Mouse (Mus musculus): Measurements from ENCODE around the gene Ctso. TPM values are rescaled to one million over a fixed set of nuclear protein-coding genes. Genes with fewer than 3 reads are reported as not detected.

Ctso gene
- total RNA-seq (2021), result 10 to 100 TPM in 1 of 2 experiments, 1 to 10 TPM in 1; 8.1 to 10.3 TPM
- long read RNA-seq, experiment 1, transcript Ctso-201 (8 exons, 3,468 nt), result major isoform, 17 of 17 reads
- long read RNA-seq, experiment 1, partial matches to known transcripts, result 0 of 17 reads
- long read RNA-seq, experiment 1, other reads (novel, unspliced or antisense), result 0 of 17 reads
- long read RNA-seq, experiment 2, transcript Ctso-201 (8 exons, 3,468 nt), result major isoform, 24 of 29 reads
- long read RNA-seq, experiment 2, partial matches to known transcripts, result 0 of 29 reads
- long read RNA-seq, experiment 2, other reads (novel, unspliced or antisense), result 4 of 29 reads

DNA sequence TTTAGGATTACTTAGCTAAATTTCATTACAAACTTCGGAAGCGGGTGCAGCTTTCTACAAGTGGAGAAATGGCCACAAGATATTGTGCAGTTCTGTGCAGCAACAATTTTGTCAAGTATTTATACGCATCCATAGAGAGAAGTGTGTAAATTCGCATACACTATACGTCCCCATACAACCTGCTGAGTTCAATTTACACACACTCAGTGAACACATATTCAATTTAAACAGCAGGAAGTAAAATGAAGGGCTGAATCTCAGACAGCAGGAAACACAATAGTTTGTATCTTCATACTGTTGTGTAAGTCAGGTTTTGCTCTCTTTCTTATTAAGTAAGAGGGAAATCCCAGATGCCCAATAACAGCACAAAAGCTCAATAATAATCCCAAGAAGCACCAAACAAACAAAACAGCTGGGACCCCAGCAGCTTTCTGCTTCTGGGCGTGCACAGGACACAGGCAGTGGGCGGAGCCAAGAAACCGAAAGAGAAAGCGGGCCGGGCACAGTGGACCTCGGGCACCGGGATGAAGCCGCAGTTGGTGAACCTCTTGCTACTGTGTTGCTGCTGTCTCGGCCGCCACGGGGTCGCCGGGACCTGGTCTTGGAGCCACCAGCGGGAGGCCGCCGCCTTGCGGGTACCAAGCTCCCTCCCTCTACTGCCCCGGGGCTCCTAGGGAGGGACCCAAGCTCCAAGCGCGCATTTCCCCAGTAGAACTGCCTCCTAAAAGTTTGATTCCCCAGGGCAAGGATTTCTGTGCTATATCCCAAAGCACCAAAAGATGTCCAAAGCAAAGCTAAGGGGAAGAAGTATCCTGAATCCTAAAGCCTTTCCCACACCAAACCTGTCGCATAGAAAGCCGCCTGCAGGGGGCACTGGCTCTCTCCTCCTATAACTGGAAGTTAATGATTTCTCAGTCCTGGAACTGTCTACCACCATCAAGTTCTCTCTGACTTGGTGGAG lies at the start of gene Ctso:
Ctso (plus strand) TSS at position 461 of the 961 bp plus-strand sequence.
- peak; percentile 87 to 90 for DNase-seq
- intact Hi-C loops (cut with DNase I), result loop anchor here (5.0 kb wide), 2 partner anchors 95 to 420 kb away; no protein-coding TSS in a partner anchor

DNA sequence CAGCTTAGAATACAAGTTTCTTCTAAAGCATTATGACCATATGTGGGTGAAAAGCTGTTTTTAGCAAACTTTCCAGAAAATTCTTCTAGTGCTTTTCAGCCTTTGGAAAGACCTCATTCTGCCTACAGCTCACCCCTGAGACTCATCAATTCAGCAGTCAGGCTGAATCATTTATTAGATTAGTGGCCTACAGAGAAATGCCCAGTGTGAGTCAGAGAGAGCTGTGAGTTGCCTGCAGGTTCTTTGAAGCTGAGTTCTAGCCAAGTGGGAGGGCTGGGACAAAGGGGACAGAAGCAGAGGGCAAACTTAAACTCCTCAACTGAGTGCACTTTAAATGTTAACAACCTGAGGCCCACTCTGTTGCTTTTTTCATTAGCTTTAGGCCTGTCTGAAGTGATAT lies 48.5 kb upstream of the Ctso start:
- DNase-seq, result no peak
- intact Hi-C loops (cut with DNase I), result no loop called here

DNA sequence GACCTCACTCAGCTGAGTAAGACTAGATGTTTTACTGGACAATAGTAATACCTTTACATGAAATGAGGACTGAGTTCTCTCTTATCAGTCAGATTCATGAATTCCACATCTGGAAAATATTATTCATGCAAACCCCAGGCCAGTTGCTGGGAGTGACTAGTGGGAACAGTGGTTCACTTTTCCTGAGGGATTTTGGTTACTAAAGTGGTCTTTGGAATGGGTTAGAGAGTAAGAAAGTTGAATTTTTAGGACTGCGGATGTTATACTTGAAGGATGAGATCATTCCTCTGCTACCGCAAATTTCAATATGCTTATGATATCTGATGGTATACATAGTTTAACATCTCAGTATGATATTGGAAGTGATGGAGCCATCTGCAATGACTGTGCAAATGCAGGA lies 46.8 kb upstream of the Ctso start:
- intact Hi-C loops (cut with DNase I), result no loop called here
- no peak for DNase-seq

DNA sequence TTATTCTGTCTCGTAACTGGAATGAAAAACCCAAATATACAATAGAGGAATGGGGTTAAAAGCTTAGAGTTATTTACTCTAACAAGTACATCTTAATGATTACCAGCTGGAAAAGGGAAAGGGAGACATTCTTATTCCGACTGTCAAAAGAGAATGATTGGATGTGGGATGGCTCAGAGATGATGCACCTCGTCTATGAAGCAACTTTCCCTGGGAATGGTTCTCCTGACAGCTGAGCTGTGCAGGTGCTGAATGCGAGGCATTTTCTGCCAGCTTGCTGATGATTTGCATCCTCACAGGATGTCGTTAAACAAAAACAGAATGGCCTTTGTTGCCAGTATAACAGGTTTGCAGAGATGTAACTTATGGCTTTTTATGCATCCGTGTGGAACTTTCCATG lies 43.3 kb upstream of the Ctso start:
- no peak for DNase-seq
- intact Hi-C loops (cut with DNase I), result no loop called here

DNA sequence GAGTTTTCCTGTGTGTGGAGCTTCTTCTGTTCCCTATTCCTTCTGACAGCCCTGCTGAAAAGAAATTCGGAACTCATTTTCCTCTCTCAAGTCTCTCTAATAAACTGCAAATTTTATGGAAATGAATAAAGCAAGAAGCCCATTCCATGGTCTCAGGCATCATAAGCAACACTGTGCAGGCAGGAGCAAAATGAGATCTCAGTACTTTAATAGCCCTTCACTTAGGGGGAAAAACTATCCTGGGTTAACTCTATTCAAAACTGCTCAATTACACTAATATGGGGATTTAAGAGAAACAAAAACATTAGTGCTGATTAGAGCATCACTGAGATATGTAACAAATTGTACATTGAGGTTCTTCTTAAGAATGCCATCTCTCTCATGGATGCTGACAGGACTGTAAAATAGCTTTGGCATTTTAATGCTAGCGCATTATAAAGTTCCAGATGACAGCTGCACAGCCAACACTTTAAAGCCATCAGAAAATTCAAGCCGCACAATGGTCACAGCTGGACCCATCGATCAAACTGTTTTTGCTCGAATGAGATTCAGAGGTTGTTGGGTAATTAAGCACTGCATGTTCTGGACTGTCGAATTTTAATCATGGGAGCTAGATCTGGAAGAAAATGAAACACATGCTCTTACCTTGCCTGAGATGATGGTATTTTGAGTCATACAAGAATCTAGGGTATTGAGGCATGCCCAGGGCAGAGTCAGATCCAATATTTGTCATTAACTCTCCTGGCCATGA lies 21.9 kb upstream of the Ctso start:
- intact Hi-C loops (cut with DNase I), result no loop called here
- no peak for DNase-seq

DNA sequence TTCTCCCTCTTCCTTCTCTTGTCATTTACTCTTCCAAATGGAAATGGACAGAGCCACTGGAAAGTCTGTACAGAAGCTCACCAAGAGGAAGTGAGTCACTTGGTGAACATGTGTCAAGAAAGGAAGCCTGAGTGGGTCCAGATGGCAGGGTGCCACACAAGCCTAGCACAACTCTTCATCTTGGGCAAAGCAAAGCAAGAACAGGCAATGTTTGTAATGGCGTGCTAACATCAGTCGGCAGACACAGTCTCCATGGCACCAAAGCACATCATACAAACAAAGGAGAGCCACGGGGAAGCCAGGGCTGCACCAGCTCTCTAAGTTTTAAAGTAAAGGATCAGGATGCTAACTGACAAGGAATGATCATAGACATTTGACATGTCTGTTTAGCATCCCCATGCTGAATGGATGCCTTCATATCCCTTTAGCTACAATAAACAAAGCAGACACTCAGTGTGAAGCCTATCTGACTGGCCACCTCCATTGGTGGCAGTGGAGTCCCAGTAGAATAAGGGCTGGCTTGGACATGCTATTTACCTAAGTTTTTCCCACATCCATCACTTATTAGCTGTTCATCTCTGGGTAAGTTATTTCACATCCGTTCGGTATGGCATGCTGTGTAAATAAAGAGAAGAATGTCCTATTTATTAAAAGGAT lies 16.2 kb upstream of the Ctso start:
- peak; percentile 19 to 34 for DNase-seq
- intact Hi-C loops (cut with DNase I), result no loop called here

DNA sequence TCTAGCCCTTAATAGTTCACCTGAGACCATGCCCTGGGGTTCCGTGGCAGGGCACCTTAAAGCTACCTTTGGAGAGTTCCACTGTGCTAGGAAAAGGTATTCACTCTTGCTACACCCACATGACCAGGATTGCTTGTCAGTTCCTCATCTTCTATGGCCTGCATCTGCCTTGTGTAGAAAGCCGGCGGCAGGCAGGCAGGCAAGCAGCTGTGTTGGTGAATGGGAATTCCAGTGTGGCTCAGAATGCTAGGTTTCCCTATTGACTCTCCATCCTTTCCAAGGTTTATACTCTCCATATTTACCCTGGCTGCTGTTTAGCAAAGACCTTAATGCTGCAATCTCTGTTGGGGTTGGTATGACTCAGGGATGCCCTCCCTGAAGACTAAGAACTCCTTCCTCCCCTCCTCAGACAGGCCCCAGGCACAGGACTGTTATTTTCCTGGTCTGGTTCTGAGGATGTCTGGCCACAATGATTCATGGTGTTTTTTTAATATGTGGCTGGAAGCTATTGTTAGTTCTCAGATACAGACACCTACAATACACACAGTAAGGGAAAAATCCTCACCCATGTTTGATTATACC lies 15.0 kb upstream of the Ctso start:
- DNase-seq, result no peak
- intact Hi-C loops (cut with DNase I), result no loop called here

DNA sequence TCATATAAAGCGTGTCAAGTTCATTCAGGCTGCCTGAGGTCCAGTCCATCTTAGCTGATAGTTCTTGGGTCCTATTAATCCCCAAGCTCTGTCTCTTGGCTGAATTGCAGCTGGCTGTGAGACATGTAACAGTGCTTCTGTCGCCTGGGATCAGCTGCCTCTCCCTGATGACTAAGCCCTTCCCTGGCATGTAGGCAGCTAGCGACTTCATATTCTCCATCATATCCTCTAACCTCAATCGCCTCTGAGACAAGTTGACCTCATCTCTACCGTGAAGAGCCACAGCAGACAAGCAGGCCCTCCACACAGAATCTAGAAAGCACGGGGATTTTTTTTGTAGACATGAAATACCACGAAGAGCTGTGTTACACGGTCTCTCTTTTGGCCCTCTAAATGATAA lies 14.2 kb upstream of the Ctso start:
- no peak for DNase-seq
- intact Hi-C loops (cut with DNase I), result no loop called here

DNA sequence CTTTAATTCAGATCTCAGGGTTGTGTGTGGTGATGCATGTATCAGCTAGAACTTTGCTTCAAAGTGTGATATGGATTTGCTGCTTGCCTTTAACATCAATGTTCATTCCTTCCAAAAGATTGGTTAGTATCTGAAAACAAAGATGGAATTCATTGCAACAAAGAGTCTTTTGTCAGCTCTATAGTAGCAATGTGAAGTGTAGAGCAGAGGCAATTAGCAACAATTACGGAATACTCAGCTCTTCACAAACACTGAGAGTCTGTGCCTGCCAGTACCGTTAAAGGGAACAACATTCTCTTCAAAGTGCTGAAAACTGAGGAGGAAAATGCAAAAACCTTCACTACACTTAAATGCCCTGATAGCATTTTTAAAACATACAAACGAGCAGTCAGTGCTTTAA lies 12.7 kb upstream of the Ctso start:
- DNase-seq, result no peak
- intact Hi-C loops (cut with DNase I), result loop anchor here (5.0 to 10.0 kb wide), 2 partner anchors 882 to 1835 kb away; partner anchors contain the start of gene Pdgfc

DNA sequence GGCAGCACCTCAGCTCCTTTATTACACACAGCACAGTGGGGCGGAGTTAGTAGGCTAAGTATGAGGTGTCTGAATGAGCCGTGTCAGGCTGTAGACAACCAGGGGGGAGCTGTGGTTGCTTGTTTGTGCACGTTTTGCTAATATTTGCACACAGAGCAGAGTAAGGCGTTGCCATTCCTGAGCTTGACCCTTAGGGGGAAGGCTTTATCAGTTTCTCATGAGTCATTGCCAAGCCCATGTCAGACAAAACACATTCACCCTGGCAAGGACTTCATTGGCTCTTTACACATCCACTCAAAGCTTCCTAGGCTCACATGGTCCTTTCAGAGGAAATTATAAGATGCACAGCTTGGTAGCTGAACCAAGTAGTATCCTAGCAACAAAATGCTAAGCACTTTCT lies 9.5 kb upstream of the Ctso start:
- no peak for DNase-seq
- intact Hi-C loops (cut with DNase I), result loop anchor here (5.0 to 10.0 kb wide), 2 partner anchors 886 to 1838 kb away; partner anchors contain the start of gene Pdgfc

DNA sequence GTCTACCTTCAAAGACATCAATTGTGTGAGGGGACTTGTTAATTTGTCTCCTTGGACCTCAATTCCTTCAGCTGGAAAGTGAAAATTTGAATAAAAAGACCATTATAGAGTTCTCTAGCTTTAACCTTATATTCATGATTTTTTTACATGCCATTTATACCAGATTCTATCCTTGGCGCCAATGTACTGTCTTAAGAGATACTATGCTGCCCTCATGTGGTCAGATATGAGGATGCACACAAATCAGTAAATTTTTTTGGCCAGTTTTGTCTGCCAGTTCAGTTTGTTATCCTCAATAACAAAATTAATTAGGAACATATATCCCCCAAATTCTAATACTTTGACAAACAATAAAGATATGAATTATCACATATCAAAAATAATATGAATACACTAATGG lies 7.5 kb upstream of the Ctso start:
- peak; percentile 6 to 55 for DNase-seq
- intact Hi-C loops (cut with DNase I), result loop anchor here (5.0 to 10.0 kb wide), 3 partner anchors 888 to 1840 kb away; partner anchors contain the start of gene Pdgfc

DNA sequence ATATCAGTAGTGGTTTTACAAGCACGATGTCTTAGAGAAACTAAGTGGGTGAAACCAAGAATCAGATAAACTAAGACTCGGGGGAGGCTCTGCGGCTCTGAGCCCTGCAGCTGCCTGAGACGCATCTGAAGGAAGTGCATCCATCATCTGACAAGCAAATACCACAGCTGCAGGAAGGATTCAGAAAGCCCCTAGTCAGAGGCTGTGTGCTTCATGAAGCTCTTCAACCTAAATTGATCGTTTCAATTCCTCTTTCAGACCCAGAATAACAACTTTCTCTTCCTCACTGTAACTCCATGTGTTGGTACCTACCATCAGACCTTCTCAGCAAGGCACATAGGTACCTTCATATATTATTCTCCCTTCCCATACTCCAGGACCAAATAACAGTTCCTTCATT lies 6.5 kb upstream of the Ctso start:
- intact Hi-C loops (cut with DNase I), result loop anchor here (5.0 to 10.0 kb wide), 2 partner anchors 969 to 1841 kb away; no protein-coding TSS in a partner anchor
- DNase-seq, result no peak

DNA sequence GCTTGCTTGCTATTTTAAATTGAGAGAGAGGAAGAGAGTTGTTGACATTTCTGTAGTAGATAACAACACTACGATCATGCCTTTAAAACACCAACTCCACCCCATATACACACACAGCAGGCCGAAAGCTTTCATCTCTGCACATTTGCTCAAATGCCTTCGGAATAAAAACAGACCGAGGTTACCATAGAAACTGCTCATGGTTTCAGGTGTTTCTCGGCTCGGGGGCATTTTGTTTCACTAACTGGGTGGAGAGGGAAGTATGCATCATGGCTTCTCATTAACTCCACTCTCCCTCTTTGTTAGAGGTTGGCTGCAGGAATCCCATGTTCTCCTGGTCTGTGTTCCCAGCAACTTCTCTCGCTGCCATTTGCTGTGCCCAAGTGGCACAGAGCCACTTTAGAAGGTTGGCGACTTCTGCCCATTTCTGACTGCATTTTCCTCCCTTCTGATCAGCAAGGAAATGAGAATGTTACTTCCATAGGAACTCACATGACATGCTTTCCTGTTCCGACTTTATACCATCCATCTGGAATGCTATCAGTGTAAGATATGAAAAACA lies 5.6 kb upstream of the Ctso start:
- DNase-seq, result no peak
- intact Hi-C loops (cut with DNase I), result loop anchor here (5.0 to 10.0 kb wide), 2 partner anchors 970 to 1842 kb away; no protein-coding TSS in a partner anchor

DNA sequence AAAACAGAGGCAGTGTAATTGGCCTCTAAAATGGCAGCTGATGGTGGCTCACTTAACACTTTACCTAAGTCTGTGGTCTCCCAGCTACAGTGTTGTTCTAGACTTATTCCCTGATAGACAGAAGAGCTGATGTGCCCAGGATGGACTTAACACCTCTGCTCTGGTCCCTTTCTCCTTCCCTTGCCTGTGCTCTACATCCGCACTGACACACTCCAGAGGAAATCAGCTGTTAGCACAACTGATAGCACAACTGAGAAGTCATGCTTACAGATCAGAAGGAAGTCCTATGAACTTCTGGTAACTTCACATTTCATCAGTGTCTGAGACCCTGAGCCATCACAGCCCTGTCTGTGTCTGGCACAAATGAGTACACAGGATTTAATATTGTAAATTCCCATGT lies 3.3 kb upstream of the Ctso start:
- intact Hi-C loops (cut with DNase I), result loop anchor here (5.0 to 10.0 kb wide), 2 partner anchors 972 to 1844 kb away; no protein-coding TSS in a partner anchor
- no peak for DNase-seq

DNA sequence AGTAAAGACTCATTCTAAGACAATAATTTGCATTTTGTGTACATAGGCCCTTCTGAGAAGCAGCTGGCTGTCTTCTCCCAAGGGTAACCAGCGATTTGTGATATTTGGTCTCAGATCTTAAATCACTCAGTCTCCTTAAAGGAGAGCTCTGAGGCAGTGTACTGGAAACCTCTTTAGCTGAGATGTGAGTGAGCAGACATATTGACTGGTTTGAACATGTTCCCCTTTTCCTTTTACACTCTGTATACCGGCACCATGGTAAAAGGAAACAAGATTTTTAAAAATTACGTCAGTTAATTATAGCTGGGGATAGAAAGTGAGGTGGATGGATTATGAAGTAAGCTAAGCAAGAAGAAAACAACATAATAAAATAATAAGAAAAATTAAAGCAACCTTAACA lies 706 bp upstream of the Ctso start:
- intact Hi-C loops (cut with DNase I), result loop anchor here (5.0 kb wide), 2 partner anchors 96 to 421 kb away; no protein-coding TSS in a partner anchor
- no peak for DNase-seq

DNA sequence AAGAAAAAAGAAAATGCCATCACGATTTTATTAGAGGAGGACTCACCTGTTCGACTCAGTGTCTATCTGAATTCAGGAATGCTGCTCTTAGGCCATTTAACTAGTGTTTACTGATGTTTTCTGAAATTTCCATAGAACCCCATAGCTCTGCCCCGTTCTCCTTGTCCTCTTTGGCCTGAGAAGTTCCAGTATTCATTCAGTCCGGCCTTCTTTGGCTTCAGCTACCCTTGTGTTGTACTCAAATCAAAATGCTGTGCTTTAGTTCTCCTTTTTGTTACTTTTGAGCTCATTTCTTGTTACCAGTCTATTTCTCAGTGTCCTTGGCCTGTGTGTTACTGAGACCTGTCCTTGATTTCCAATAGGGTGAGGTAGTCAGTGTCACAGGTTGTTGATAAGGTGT lies 947 bp downstream of the Ctso start:
- no peak for DNase-seq
- intact Hi-C loops (cut with DNase I), result loop anchor here (5.0 kb wide), 2 partner anchors 94 to 419 kb away; no protein-coding TSS in a partner anchor

DNA sequence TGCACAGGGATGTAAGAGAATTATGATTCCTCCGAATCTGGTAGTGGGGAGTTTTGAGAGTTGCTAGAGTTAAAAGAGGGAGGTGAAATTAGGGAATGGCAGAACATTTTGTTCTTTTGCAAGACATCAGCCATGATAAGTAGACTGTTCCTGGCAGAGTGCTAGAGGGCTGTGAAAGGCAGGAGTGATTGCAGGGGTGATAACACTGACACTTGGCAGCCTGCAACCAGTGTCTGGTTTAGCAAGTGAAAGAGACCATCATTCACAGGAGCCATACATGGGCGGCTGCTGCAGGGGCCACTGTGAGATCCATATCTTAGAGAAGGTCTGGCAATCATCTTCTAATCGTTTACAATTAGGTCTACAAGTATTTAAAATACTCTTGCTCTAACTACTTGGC lies 6.5 kb downstream of the Ctso start:
- intact Hi-C loops (cut with DNase I), result no loop called here
- DNase-seq, result no peak

DNA sequence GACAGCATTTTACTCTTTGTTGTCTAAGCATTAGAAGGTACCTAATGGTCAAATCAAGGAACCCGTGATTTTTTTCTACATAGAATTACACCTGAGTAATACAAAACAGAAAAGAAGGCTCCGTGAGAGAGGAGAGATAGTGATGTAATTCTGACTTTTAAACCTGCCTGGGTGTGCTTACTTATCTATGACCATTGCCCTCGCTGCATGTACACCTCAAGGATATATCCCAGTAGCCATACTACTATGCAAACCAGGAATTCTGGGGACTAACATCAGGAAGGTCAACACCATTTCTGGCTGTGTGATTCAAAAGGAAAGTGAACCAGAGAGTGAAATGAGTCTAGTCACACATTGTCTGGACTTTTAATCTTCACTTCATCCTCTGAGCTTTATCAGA lies 9.9 kb downstream of the Ctso start:
- intact Hi-C loops (cut with DNase I), result no loop called here
- no peak for DNase-seq

DNA sequence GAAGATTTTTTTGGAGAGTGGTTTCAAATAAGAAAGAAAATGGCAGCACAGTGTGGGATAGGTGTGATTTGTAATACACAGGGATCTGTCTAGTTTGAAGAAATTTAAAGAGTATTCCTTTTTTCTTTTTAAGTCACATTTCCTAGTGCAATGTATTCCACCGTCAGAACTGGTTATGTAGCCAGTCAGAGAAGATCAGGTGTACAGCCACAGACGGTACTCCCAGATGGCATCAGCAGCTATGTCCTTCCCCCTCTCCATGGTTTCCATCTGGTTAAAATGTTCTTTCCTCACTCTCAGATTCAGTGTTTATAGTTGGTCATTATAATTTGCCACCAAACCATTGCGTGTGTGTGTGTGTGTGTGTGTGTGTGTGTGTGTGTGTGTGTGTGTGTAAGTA lies 10.7 kb downstream of the Ctso start:
- DNase-seq, result no peak
- intact Hi-C loops (cut with DNase I), result no loop called here
